In genomic region chr7:126809723-126810369, GRCm38 (mm10) we compare ENCODE assay signal across 9 mouse cellular contexts. TPM values are rescaled to one million over a fixed set of nuclear protein-coding genes. Genes with fewer than 3 reads are reported as not detected.
DNase-seq lines count a peak whose midpoint lies in the region; ATAC-seq and TF ChIP-seq lines count a peak whose summit lies in the region.
"Had no signal": no experiment of that assay in that cellular context is flagged by ENCODE, and none has a peak within 500 bp of the region (broad histone marks: within the 10 kb centered on the region; RNA-seq: fewer than 3 reads in every experiment).

No protein-coding gene starts in this region.

- H3ac ChIP-seq in myocyte (ENCODE audit: control insufficient read depth, insufficient read length): peak overlapping the region; percentile 21

- no peaks in the 10 kb centered on the region for H3K9me3 ChIP-seq in lung, embryonic 14.5 days (ENCODE audit: low read depth, low read length)
- no peaks in the 10 kb centered on the region for H3K9me3 ChIP-seq in forebrain, embryonic 14.5 days (replicated peaks; ENCODE audit: control insufficient read depth, low read length)
- H3K9me3 ChIP-seq in limb, embryonic 11.5 days (ENCODE audit: control insufficient read depth, low read length): no peaks in the 10 kb centered on the region

- no peaks in the 10 kb centered on the region for H3K79me2 ChIP-seq in myocyte (ENCODE audit: control insufficient read depth, insufficient read depth)

- DNase-seq in lung, embryonic 14.5 days: no peak
- no peak for DNase-seq in lung, postnatal 4 days
- no peak for DNase-seq in forebrain, embryonic 14.5 days (ENCODE audit: low spot score)
- DNase-seq in limb, embryonic 11.5 days (ENCODE audit: low spot score): no peak
- DNase-seq in right cerebral cortex, postnatal 25 days: no peak
- no peak for DNase-seq in left cerebral cortex, adult 18-20 months (ENCODE audit: low spot score in 2 of 2)

- H3K4me3 ChIP-seq in lung, embryonic 14.5 days (ENCODE audit: low read depth, low read length): peak overlapping the region; percentile 73; the same call in 1 of the 2 replicates
- H3K4me3 ChIP-seq in forebrain, embryonic 14.5 days (ENCODE audit: low read depth, low read length): no peak overlapping the region
- H3K4me3 ChIP-seq in limb, embryonic 11.5 days (ENCODE audit: low read depth, low read length): no peak overlapping the region; the same call in 1 of the 2 replicates
- peak overlapping the region; percentile 65 for H3K4me3 ChIP-seq in myocyte

- peak overlapping the region; percentile 72 for H3K9ac ChIP-seq in lung, embryonic 14.5 days
- H3K9ac ChIP-seq in forebrain, embryonic 14.5 days (ENCODE audit: low read length): no peak overlapping the region; the same call in 1 of the 2 replicates
- no peak overlapping the region for H3K9ac ChIP-seq in limb, embryonic 11.5 days (ENCODE audit: low read length)

- peaks cover 7% of the 10 kb centered on the region; the same call in 1 of the 2 replicates for H3K36me3 ChIP-seq in lung, embryonic 14.5 days (ENCODE audit: insufficient read depth)
- peaks cover 7% of the 10 kb centered on the region; the same call in 1 of the 2 replicates for H3K36me3 ChIP-seq in forebrain, embryonic 14.5 days (ENCODE audit: control insufficient read depth, insufficient read depth, low read length)
- no peaks in the 10 kb centered on the region for H3K36me3 ChIP-seq in limb, embryonic 11.5 days (ENCODE audit: control insufficient read depth, insufficient read depth, low read length)
- no peaks in the 10 kb centered on the region for H3K36me3 ChIP-seq in myocyte (ENCODE audit: control insufficient read depth, insufficient read depth)

- no peak for TF ChIP-seq CTCF in lung, embryonic 14.5 days (IDR thresholded peaks at IDR 0.05; ENCODE audit: low read depth)

- 46% methylated on average over 5 of the region's 5 CpGs for WGBS in lung, embryonic 14.5 days
- 77% methylated on average over 5 of the region's 5 CpGs for WGBS in forebrain, embryonic 14.5 days
- WGBS in limb, embryonic 11.5 days: 51% methylated on average over 5 of the region's 5 CpGs

- TF ChIP-seq POLR2A in myocyte (IDR thresholded peaks at IDR 0.05; ENCODE audit: insufficient read length, low read depth): no peak

- peak overlapping the region; percentile 92 for H3K4me2 ChIP-seq in lung, embryonic 14.5 days
- peak overlapping the region; percentile 90 for H3K4me2 ChIP-seq in forebrain, embryonic 14.5 days (ENCODE audit: low read length)
- H3K4me2 ChIP-seq in limb, embryonic 11.5 days (ENCODE audit: low read depth, severe bottlenecking): peak overlapping the region; percentile 87; the same call in 1 of the 2 replicates
- H3K4me2 ChIP-seq in myocyte (ENCODE audit: low read depth): peak overlapping the region; percentile 67

- peak overlapping the region; percentile 83 for H3K27ac ChIP-seq in lung, embryonic 14.5 days (ENCODE audit: low read depth)
- H3K27ac ChIP-seq in forebrain, embryonic 14.5 days (ENCODE audit: low read depth, low read length): no peak overlapping the region
- no peak overlapping the region for H3K27ac ChIP-seq in limb, embryonic 11.5 days (replicated peaks; ENCODE audit: low read depth, low read length)

- no peak for ATAC-seq in lung, embryonic 14.5 days (ENCODE audit: insufficient read depth)
- ATAC-seq in forebrain, embryonic 14.5 days: no peak
- ATAC-seq in limb, embryonic 11.5 days (ENCODE audit: insufficient number of reproducible peaks, low FRiP score, low TSS enrichment, low read depth): no peak

- H3K4me1 ChIP-seq in lung, embryonic 14.5 days (ENCODE audit: insufficient read depth): peaks cover 18% of the 10 kb centered on the region
- H3K4me1 ChIP-seq in forebrain, embryonic 14.5 days (ENCODE audit: control insufficient read depth, insufficient read depth, low read length): peaks cover 8% of the 10 kb centered on the region
- peaks cover 7% of the 10 kb centered on the region for H3K4me1 ChIP-seq in limb, embryonic 11.5 days (ENCODE audit: control insufficient read depth, insufficient read depth, low read length)

- H3K27me3 ChIP-seq in lung, embryonic 14.5 days (ENCODE audit: insufficient read depth, low read length): no peaks in the 10 kb centered on the region
- H3K27me3 ChIP-seq in forebrain, embryonic 14.5 days (replicated peaks; ENCODE audit: control insufficient read depth, insufficient read depth, low read length): no peaks in the 10 kb centered on the region
- no peaks in the 10 kb centered on the region for H3K27me3 ChIP-seq in limb, embryonic 11.5 days (ENCODE audit: control insufficient read depth, insufficient read depth, low read length)
- H3K27me3 ChIP-seq in myocyte (ENCODE audit: control insufficient read depth, insufficient read depth, insufficient read length): no peaks in the 10 kb centered on the region

TF ChIP-seq in myocyte, 11 proteins besides CTCF, POLR2A, EP300 and RAD21:
- TF ChIP-seq POLR2AphosphoS2 (IDR thresholded peaks at IDR 0.05; ENCODE audit: insufficient read length, low read depth) (no peak), USF1 (IDR thresholded peaks at IDR 0.05; ENCODE audit: low read depth) (no peak), SRF (IDR thresholded peaks at IDR 0.05; ENCODE audit: control insufficient read depth, insufficient read length, low read depth) (no peak), E2F4 (IDR thresholded peaks at IDR 0.05; ENCODE audit: insufficient read depth) (no peak), MYOD1 (IDR thresholded peaks at IDR 0.05; ENCODE audit: control insufficient read depth in 1 of 3, insufficient read length in 2 of 3, low read depth in 2 of 3) (no peak), MAX (IDR thresholded peaks at IDR 0.05; ENCODE audit: low read depth) (no peak), MYOG (IDR thresholded peaks at IDR 0.05; ENCODE audit: control insufficient read depth in 1 of 3, insufficient read depth in 1 of 3, insufficient read length in 2 of 3, low read depth in 2 of 3) (no peak), REST (IDR thresholded peaks at IDR 0.05; ENCODE audit: insufficient read depth, insufficient read length) (no peak), TCF12 (IDR thresholded peaks at IDR 0.05; ENCODE audit: insufficient read depth, poor library complexity, severe bottlenecking) (no peak), CEBPB (IDR thresholded peaks at IDR 0.05; ENCODE audit: insufficient read depth, poor library complexity, severe bottlenecking) (no peak), TCF3 (IDR thresholded peaks at IDR 0.05; ENCODE audit: insufficient read length, low read depth) (no peak)

RNA-seq across cellular contexts. Expression of gene Fam57b, which starts 12.4 kb away (rescaled TPM):
- 0.17 and 0.88 TPM in 2 replicates for polyA plus RNA-seq in lung, embryonic 14.5 days (2014; fragmentation: Nextera tagmentation; extraction: Ambion mirVana)
- 31.3 and 37.4 TPM in 2 replicates for polyA plus RNA-seq in forebrain, embryonic 14.5 days (2014; fragmentation: Nextera tagmentation; extraction: Ambion mirVana)
- polyA plus RNA-seq in limb, embryonic 11.5 days (2014; fragmentation: Nextera tagmentation; extraction: Ambion mirVana): not detected in 2 replicates
- polyA plus RNA-seq in myocyte (2012; fragmentation: generic; extraction: Trizol): 0.94 TPM
- total RNA-seq in left cerebral cortex, adult 18-20 months (2021): 10 to 100 TPM; 63.0 to 65.5 TPM

RNA-seq across cellular contexts. Expression of gene Ppp4c, which starts 17.6 kb away (rescaled TPM):
- polyA plus RNA-seq in lung, embryonic 14.5 days (2014; fragmentation: Nextera tagmentation; extraction: Ambion mirVana): 278 and 300 TPM in 2 replicates
- 231 and 256 TPM in 2 replicates for polyA plus RNA-seq in forebrain, embryonic 14.5 days (2014; fragmentation: Nextera tagmentation; extraction: Ambion mirVana)
- 400 and 426 TPM in 2 replicates for polyA plus RNA-seq in limb, embryonic 11.5 days (2014; fragmentation: Nextera tagmentation; extraction: Ambion mirVana)
- 113 TPM for polyA plus RNA-seq in myocyte (2012; fragmentation: generic; extraction: Trizol)
- total RNA-seq in left cerebral cortex, adult 18-20 months (2021): 10 to 100 TPM; 48.3 to 48.5 TPM

RNA-seq across cellular contexts. Expression of gene 4930451I11Rik, which starts 21.6 kb away (rescaled TPM):
- not detected in 2 replicates for polyA plus RNA-seq in lung, embryonic 14.5 days (2014; fragmentation: Nextera tagmentation; extraction: Ambion mirVana)
- polyA plus RNA-seq in forebrain, embryonic 14.5 days (2014; fragmentation: Nextera tagmentation; extraction: Ambion mirVana): not detected in 2 replicates
- not detected in 2 replicates for polyA plus RNA-seq in limb, embryonic 11.5 days (2014; fragmentation: Nextera tagmentation; extraction: Ambion mirVana)
- not detected for polyA plus RNA-seq in myocyte (2012; fragmentation: generic; extraction: Trizol)
- not detected for total RNA-seq in left cerebral cortex, adult 18-20 months (2021)
- total RNA-seq: gastrocnemius, adult 8-10 months had no signal
- polyA plus RNA-seq: neural tube, embryonic 14.5 days had no signal

RNA-seq across cellular contexts. Expression of gene Tbx6, which starts 28.6 kb away (rescaled TPM):
- polyA plus RNA-seq in lung, embryonic 14.5 days (2014; fragmentation: Nextera tagmentation; extraction: Ambion mirVana): 0.28 TPM in 1 of 2 replicates, not detected in the other
- 0.42 and 0.47 TPM in 2 replicates for polyA plus RNA-seq in forebrain, embryonic 14.5 days (2014; fragmentation: Nextera tagmentation; extraction: Ambion mirVana)
- 0.45 and 0.67 TPM in 2 replicates for polyA plus RNA-seq in limb, embryonic 11.5 days (2014; fragmentation: Nextera tagmentation; extraction: Ambion mirVana)
- polyA plus RNA-seq in myocyte (2012; fragmentation: generic; extraction: Trizol): 0.23 TPM
- under 1 TPM; 0.56 to 0.63 TPM for total RNA-seq in left cerebral cortex, adult 18-20 months (2021)

RNA-seq across cellular contexts. Expression of gene Ypel3, which starts 33.1 kb away (rescaled TPM):
- polyA plus RNA-seq in lung, embryonic 14.5 days (2014; fragmentation: Nextera tagmentation; extraction: Ambion mirVana): 87.8 and 91.2 TPM in 2 replicates
- polyA plus RNA-seq in forebrain, embryonic 14.5 days (2014; fragmentation: Nextera tagmentation; extraction: Ambion mirVana): 206 and 230 TPM in 2 replicates
- polyA plus RNA-seq in limb, embryonic 11.5 days (2014; fragmentation: Nextera tagmentation; extraction: Ambion mirVana): 97.8 and 112 TPM in 2 replicates
- 82.2 TPM for polyA plus RNA-seq in myocyte (2012; fragmentation: generic; extraction: Trizol)
- total RNA-seq in left cerebral cortex, adult 18-20 months (2021): 100 to 1,000 TPM; 282 to 325 TPM

Comparison
In these comparisons a context has a peak if more than half of its experiments do, and no peak if none do; other contexts are left out.
1. H3K4me3 ChIP-seq: peak in lung, embryonic 14.5 days (single experiment) and myocyte (single experiment); none in forebrain, embryonic 14.5 days (single experiment) and limb, embryonic 11.5 days (single experiment).
2. RNA of gene Fam57b, which starts 12.4 kb away (polyA plus RNA-seq): 31.3 to 37.4 TPM in forebrain, embryonic 14.5 days; 0.94 TPM in myocyte (single experiment), 0.17 to 0.88 TPM in lung, embryonic 14.5 days and not detected in limb, embryonic 11.5 days; every median in the first group is over 10 times any median in the second.
3. Peak in every context shown above with its lines, with median percentiles within 50 percentile points of each other: H3K4me2 ChIP-seq.